Mouse (Mus musculus) kidney, embryonic 14.5 days (tissue): Measurements from ENCODE around the gene Olfr826. TPM values are rescaled to one million over a fixed set of nuclear protein-coding genes. Genes with fewer than 3 reads are reported as not detected.
"Not testable (repeated sequence)": the region's sequence is repeated elsewhere in the genome, so short reads cannot be mapped to it uniquely, and the experiment has no call there.

Experiments used
- ATAC-seq: fragments of 200-750 bp; cut with Nextera tagmentation; 2 replicates; pipeline ENCODE4 v1.8.0; 2017; ENCODE audit warnings: moderate number of reproducible peaks, mild to moderate bottlenecking, moderate TSS enrichment, moderate library complexity; ENCODE audit not compliant: low FRiP score, low TSS enrichment
- H3K27ac ChIP-seq: fragments of 300-500 bp; sonication (generic); 2 replicates; pipeline ENCODE4 v1.5.1; 2014; ENCODE audit warnings: low read depth, mild to moderate bottlenecking, low read length, moderate library complexity, mixed read lengths
- H3K27me3 ChIP-seq: fragments of 300-500 bp; sonication (generic); 2 replicates; pipeline ENCODE4 v1.6.1; 2014; ENCODE audit warnings: mild to moderate bottlenecking, low read length; ENCODE audit not compliant: control insufficient read depth, insufficient read depth
- H3K36me3 ChIP-seq: fragments of 300-500 bp; sonication (generic); 2 replicates; pipeline ENCODE4 v1.6.1; 2014; ENCODE audit warnings: low read length, mixed read lengths; ENCODE audit not compliant: control insufficient read depth, insufficient read depth
- H3K4me1 ChIP-seq: fragments of 300-500 bp; sonication (generic); 2 replicates; pipeline ENCODE4 v1.6.1; 2014; ENCODE audit warnings: low read length, mixed read lengths; ENCODE audit not compliant: control insufficient read depth, insufficient read depth
- H3K4me2 ChIP-seq: fragments of 300-500 bp; sonication (generic); replicated peaks from 2 replicates; pipeline ENCODE4 v1.6.1; 2014; ENCODE audit warnings: low read depth, mild to moderate bottlenecking, low read length
- H3K4me3 ChIP-seq: fragments of 300-500 bp; sonication (generic); 2 replicates; pipeline ENCODE4 v1.5.1; 2014; ENCODE audit warnings: mild to moderate bottlenecking, low read length
- H3K9ac ChIP-seq: fragments of 300-500 bp; sonication (generic); 2 replicates; pipeline ENCODE4 v1.6.1; 2014; ENCODE audit warnings: low read depth, mild to moderate bottlenecking, low read length, moderate library complexity
- H3K9me3 ChIP-seq: fragments of 300-500 bp; sonication (generic); 2 replicates; pipeline ENCODE4 v1.6.1; 2016; ENCODE audit warnings: low read length; ENCODE audit not compliant: control insufficient read depth
- polyA plus RNA-seq: library from polyadenylated mRNA; unstranded; fragments of >200 nt; fragmentation: Nextera tagmentation; extraction: Ambion mirVana; gene quantifications from 2 replicates; pipeline ENCODE4 v1.2.1, GENCODE M21; 2014

Olfr826 gene
- polyA plus RNA-seq, 1 experiment from 2014 or later, result not detected

DNA sequence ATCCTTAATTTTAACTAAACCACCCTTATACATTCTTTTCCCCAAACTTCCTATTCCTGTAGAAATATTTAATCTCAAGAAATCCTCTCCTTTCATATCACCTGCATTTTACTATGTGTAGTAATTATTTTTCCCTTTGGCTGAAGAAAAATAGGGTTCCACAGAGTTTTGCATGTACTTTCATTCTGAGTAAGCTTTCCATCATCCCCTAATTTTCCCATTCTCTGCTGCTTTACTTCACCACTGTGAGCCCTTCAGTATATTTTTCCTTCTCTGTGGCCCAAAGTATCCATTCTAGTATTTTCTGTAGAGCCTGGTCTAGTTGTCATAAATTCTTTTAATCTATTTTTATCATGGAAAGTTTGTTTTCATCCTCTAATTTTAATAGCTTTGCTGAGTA is 49.2 kb downstream of the Olfr826 start:
- no peak for ATAC-seq
- Histone ChIP-seq H3K4me3 (no peak overlapping the region), H3K4me1 (no peaks in the 10 kb centered on the region)

DNA sequence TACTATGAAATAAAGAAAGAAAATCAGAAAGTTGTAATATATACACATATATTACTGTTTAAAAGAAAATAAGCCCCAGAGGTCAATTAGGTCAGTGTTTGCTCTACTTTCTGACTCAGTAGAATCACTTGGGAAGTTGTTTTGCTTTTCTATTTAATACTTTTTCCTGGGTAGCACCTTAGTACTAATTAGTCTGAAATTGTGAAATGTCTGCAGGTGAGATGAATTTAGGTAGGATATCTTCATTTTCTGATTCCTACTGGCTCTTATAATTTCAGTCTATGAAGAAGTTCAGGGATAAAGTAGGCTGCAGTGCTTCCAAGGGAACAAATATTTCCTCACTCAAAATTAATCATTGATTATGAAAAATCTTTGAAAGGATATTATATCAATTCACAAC is 54.1 kb downstream of the Olfr826 start, which contains the start of gene Olfr824:
TSS of gene Olfr824 (minus strand) at position 101 of the 400 bp plus-strand sequence.
- H3K4me2 ChIP-seq, H3K36me3 ChIP-seq: not testable (repeated sequence)

More for the DNA sequence above, 49.2 kb downstream of the Olfr826 start:
- H3K9ac ChIP-seq, result no peak overlapping the region
- H3K27ac ChIP-seq, result no peak overlapping the region
- no peaks in the 10 kb centered on the region for H3K36me3 ChIP-seq
- no peaks in the 10 kb centered on the region for H3K27me3 ChIP-seq
- no peaks in the 10 kb centered on the region for H3K9me3 ChIP-seq
- no peak overlapping the region for H3K4me2 ChIP-seq

More for the DNA sequence above, 54.1 kb downstream of the Olfr826 start, which contains the start of gene Olfr824:
- not testable (repeated sequence) for H3K27ac ChIP-seq, H3K9me3 ChIP-seq, H3K9ac ChIP-seq, H3K4me3 ChIP-seq, ATAC-seq, H3K4me1 ChIP-seq, H3K27me3 ChIP-seq

Other genes starting within 250 kb of the Olfr826 start
- gene Olfr818, start 235.1 kb downstream of the Olfr826 start, polyA plus RNA-seq, result not detected in 2 replicates
- gene Olfr819, start 216.9 kb downstream of the Olfr826 start, polyA plus RNA-seq, result not detected in 2 replicates
- not detected in 2 replicates for gene Olfr247, start 208.0 kb downstream of the Olfr826 start, polyA plus RNA-seq
- gene Gm10310, start 199.1 kb downstream of the Olfr826 start, polyA plus RNA-seq, result not detected in 2 replicates
- gene Olfr820, start 171.6 kb downstream of the Olfr826 start, polyA plus RNA-seq, result not detected in 2 replicates
- gene Olfr821, start 153.8 kb downstream of the Olfr826 start, polyA plus RNA-seq, result not detected in 2 replicates
- gene Olfr822, start 113.0 kb downstream of the Olfr826 start, polyA plus RNA-seq, result not detected in 2 replicates
- gene Olfr823, start 68.8 kb downstream of the Olfr826 start, polyA plus RNA-seq, result not detected in 2 replicates
- not detected in 2 replicates for gene Olfr824, start 54.2 kb downstream of the Olfr826 start, polyA plus RNA-seq
- gene Olfr825, start 17.4 kb downstream of the Olfr826 start, polyA plus RNA-seq, result not detected in 2 replicates
- gene Olfr827, start 30.2 kb upstream of the Olfr826 start, polyA plus RNA-seq, result not detected in 2 replicates
- not detected in 2 replicates for gene Neurod4, start 96.1 kb upstream of the Olfr826 start, polyA plus RNA-seq
- gene Tespa1, start 138.7 kb upstream of the Olfr826 start, polyA plus RNA-seq, result 0.31 TPM in 1 of 2 replicates, not detected in the other
- gene Vmn2r84, start 210.1 kb upstream of the Olfr826 start, polyA plus RNA-seq, result not detected in 2 replicates
- not detected in 2 replicates for gene Vmn2r85, start 245.5 kb upstream of the Olfr826 start, polyA plus RNA-seq